Mouse (Mus musculus): ENCODE data around the gene Asb6. TPM values are rescaled to one million over a fixed set of nuclear protein-coding genes. Genes with fewer than 3 reads are reported as not detected.

The Asb6 gene
- polyA plus RNA-seq (2017; shearing (Covaris generic)), result 10 to 100 TPM; 50.9 to 65.4 TPM

GRCm38 (mm10) chr2:30830283-30830795 is at the start of gene Asb6:
Gene Asb6, minus strand, starts transcription at chr2:30830333.

GRCm38 (mm10) chr2:30834373-30835022 is 4.4 kb upstream of the Asb6 start, which contains the start of gene Prrx2:
Gene Prrx2, plus strand, starts transcription at chr2:30834972.

GRCm38 (mm10) chr2:30807648-30808295 is 22.4 kb downstream of the Asb6 start, which contains the start of gene Ntmt1:
Gene Ntmt1, plus strand, starts transcription at chr2:30807826.

GRCm38 (mm10) chr2:30803604-30804003 is 26.5 kb downstream of the Asb6 start, which contains the start of gene 1700001O22Rik:
Gene 1700001O22Rik, minus strand, starts transcription at chr2:30803661.

Other genes with a start within 250 kb of the Asb6 start
- gene Cstad, start 235.3 kb downstream of the Asb6 start, polyA plus RNA-seq (2017; shearing (Covaris generic)), result 1 to 10 TPM; 2.3 to 3.5 TPM
- 1 to 10 TPM; 2.5 to 3.1 TPM for gene 1700001O22Rik, start 26.7 kb downstream of the Asb6 start, polyA plus RNA-seq (2017; shearing (Covaris generic))
- 10 to 100 TPM; 27.8 to 32.6 TPM for gene Ntmt1, start 22.5 kb downstream of the Asb6 start, polyA plus RNA-seq (2017; shearing (Covaris generic))
- not detected for gene Prrx2, start 4.6 kb upstream of the Asb6 start, polyA plus RNA-seq (2017; shearing (Covaris generic))
- gene Ptges, start 99.5 kb upstream of the Asb6 start, polyA plus RNA-seq (2017; shearing (Covaris generic)), result 1 to 10 TPM in 1 of 2 experiments, under 1 TPM in 1; 0.28 to 1.5 TPM
- 10 to 100 TPM; 27.9 to 30.6 TPM for gene Tor1b, start 122.6 kb upstream of the Asb6 start, polyA plus RNA-seq (2017; shearing (Covaris generic))
- gene Tor1a, start 137.6 kb upstream of the Asb6 start, polyA plus RNA-seq (2017; shearing (Covaris generic)), result 100 to 1,000 TPM in 1 of 2 experiments, 10 to 100 TPM in 1; 86.1 to 100 TPM
- 10 to 100 TPM; 73.8 to 87.8 TPM for gene BC005624, start 151.9 kb upstream of the Asb6 start, polyA plus RNA-seq (2017; shearing (Covaris generic))
- gene Usp20, start 151.9 kb upstream of the Asb6 start, polyA plus RNA-seq (2017; shearing (Covaris generic)), result 10 to 100 TPM; 29.4 to 39.7 TPM

All from inflammation-experienced regulatory T-cells (primary cell).